Mouse (Mus musculus) inflammation-experienced regulatory T-cells (primary cell): ENCODE results near the gene Gm9758. TPM values are rescaled to one million over a fixed set of nuclear protein-coding genes. Genes with fewer than 3 reads are reported as not detected.

Source experiments
- polyA plus RNA-seq, 2 experiments: library from polyadenylated mRNA; unstranded; fragments of 100-300 nt; shearing (Covaris generic); gene quantifications; one replicate each; pipeline ENCODE4 v1.2.1; 2017

Gene Gm9758
- 1 to 10 TPM in 1 of 2 experiments, not detected in 1; 2.1 TPM for polyA plus RNA-seq

DNA sequence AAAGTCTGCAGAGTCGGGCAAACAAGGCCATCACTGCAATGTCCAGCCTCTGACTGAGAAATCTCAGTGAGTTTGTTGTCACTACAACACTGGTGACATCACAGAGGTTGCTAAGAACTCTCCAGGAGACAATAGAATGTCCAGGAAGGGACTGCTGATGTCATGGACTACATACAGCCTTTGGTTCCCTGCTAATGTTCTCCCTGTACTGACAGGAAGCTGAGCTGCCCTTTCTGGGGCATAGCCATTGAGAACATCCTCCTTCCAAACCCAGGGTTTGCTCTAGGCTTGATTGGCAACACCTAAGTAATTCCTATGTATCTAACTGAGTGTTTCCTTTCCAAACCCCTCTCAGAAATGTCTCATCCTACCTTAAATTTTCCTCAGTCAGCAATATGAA, at the start of gene Gm9758:
TSS of gene Gm9758 (minus strand) at position 101 of the 400 bp plus-strand sequence.

DNA sequence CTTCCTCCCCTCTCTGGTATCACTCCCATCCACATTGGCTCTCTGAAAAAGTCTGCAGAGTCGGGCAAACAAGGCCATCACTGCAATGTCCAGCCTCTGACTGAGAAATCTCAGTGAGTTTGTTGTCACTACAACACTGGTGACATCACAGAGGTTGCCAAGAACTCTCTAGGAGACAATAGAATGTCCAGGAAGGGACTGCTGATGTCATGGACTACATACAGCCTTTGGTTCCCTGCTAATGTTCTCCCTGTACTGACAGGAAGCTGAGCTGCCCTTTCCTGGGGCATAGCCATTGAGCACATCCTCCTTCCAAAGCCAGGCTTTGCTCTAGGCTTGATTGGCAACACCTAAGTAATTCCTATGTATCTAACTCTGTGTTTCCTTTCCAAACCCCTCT, 23.6 kb upstream of the Gm9758 start, which contains the start of gene Speer4e:
TSS of gene Speer4e (minus strand) at position 101 of the 400 bp plus-strand sequence.

Other genes starting within 250 kb of the Gm9758 start
- under 1 TPM in 1 of 2 experiments, not detected in 1; 0.50 TPM for gene Speer4e, start 23.5 kb upstream of the Gm9758 start, polyA plus RNA-seq
- not detected for gene Gm10354, start 64.0 kb upstream of the Gm9758 start, polyA plus RNA-seq
- gene Gm17019, start 118.1 kb upstream of the Gm9758 start, polyA plus RNA-seq: not detected